ENCODE assay signal across 8 mouse cellular contexts in genomic region chr2:117210416-117211085, GRCm38 (mm10). TPM values are rescaled to one million over a fixed set of nuclear protein-coding genes. Genes with fewer than 3 reads are reported as not detected.
DNase-seq lines count a peak whose midpoint lies in the region; ATAC-seq and TF ChIP-seq lines count a peak whose summit lies in the region.

No protein-coding gene starts in this region.

- 3% methylated on average over 6 of the region's 6 CpGs for WGBS in midbrain, embryonic 13.5 days

- no peaks in the 10 kb centered on the region for H3K9me3 ChIP-seq in midbrain, embryonic 13.5 days

- no peak for TF ChIP-seq CTCF in left cerebral cortex, adult 2 months (IDR thresholded peaks at IDR 0.05)

- intact Hi-C loops in heart, postnatal 10 days (cut with DNase I) = no loop called here
- intact Hi-C loops in left cerebral cortex, adult 2 months (cut with DNase I) = no loop called here

- H3K27me3 ChIP-seq in midbrain, embryonic 13.5 days = no peaks in the 10 kb centered on the region

- peaks cover 12% of the 10 kb centered on the region for H3K4me1 ChIP-seq in midbrain, embryonic 13.5 days (replicated peaks)

- peak; percentile 98 for ATAC-seq in midbrain, embryonic 13.5 days

- H3K27ac ChIP-seq in midbrain, embryonic 13.5 days = no peak overlapping the region
- H3K27ac ChIP-seq in left cerebral cortex, adult 2 months = no peak overlapping the region

- peak overlapping the region; percentile 34 for H3K4me2 ChIP-seq in midbrain, embryonic 13.5 days (replicated peaks)

- no peak overlapping the region for H3K4me3 ChIP-seq in midbrain, embryonic 13.5 days (replicated peaks)
- no peak overlapping the region for H3K4me3 ChIP-seq in left cerebral cortex, adult 2 months

- H3K36me3 ChIP-seq in midbrain, embryonic 13.5 days = no peaks in the 10 kb centered on the region

- peak; percentile 92 for DNase-seq in R1 (ENCODE audit: low read depth, low spot score)
- peak; percentile 68 for DNase-seq in embryo, embryonic 11.5 days (ENCODE audit: low read depth, low spot score)
- DNase-seq in heart, postnatal 10 days = peak; percentile 45 to 47
- DNase-seq in kidney, postnatal 36 days = peak; percentile 44 to 68
- DNase-seq in adipocyte (ENCODE audit: low spot score) = no peak
- DNase-seq in left cerebral cortex, adult 2 months (ENCODE audit: extremely low spot score in 1 of 2, low spot score in 2 of 2) = no peak
- no peak for DNase-seq in urinary bladder, adult 18-20 months (ENCODE audit: low spot score in 2 of 2)

- 0 out of 2 replicates have a peak overlapping the region, but pooled peaks have one; percentile 36 for H3K9ac ChIP-seq in midbrain, embryonic 13.5 days (replicated peaks)

RNA-seq across cellular contexts. Expression of gene Fam98b, which starts 39.0 kb away (rescaled TPM):
- 10 to 100 TPM; 25.8 to 28.3 TPM for total RNA-seq in heart, postnatal 10 days (2021)
- 21.3 and 21.6 TPM in 2 replicates for polyA plus RNA-seq in midbrain, embryonic 13.5 days (2015; fragmentation: Nextera tagmentation; extraction: Ambion mirVana)
- 10 to 100 TPM; 53.6 to 54.5 TPM for total RNA-seq in left cerebral cortex, adult 2 months (2021)

Comparison
In these comparisons a context has a peak if more than half of its experiments do, and no peak if none do; other contexts are left out.
1. DNase-seq: peak in R1 (single experiment), embryo, embryonic 11.5 days (single experiment), heart, postnatal 10 days (2 of 2) and kidney, postnatal 36 days (2 of 2); none in adipocyte (single experiment), left cerebral cortex, adult 2 months (0 of 2) and urinary bladder, adult 18-20 months (0 of 2).